Mouse (Mus musculus): ENCODE measurements around the gene A430005L14Rik. TPM values are rescaled to one million over a fixed set of nuclear protein-coding genes. Genes with fewer than 3 reads are reported as not detected.

Gene A430005L14Rik
- polyA plus RNA-seq, 1 experiment: 26.6 TPM

GRCm38 (mm10) chr4:153968063-153968462, 11.0 kb downstream of the A430005L14Rik start:
- peaks cover 28% of the 10 kb centered on the region for H3K36me3 ChIP-seq (ENCODE audit: control insufficient read depth, insufficient read depth, low read length)
- H3K4me1 ChIP-seq (ENCODE audit: control insufficient read depth, insufficient read depth, insufficient read length): no peaks in the 10 kb centered on the region
- WGBS: 92% methylated on average over 2 of the region's 2 CpGs
- TF ChIP-seq CTCF (IDR thresholded peaks at IDR 0.05; ENCODE audit: extremely low read depth, insufficient read depth, insufficient read length, insufficient replicate concordance): no peak
- no peak for TF ChIP-seq POLR2A (IDR thresholded peaks at IDR 0.05; ENCODE audit: low read depth, low read length)
- DNase-seq (ENCODE audit: low read depth in 1 of 2, low spot score in 2 of 2): no peak
- H3K4me3 ChIP-seq (ENCODE audit: extremely low read depth, insufficient read depth, insufficient read length): no peak overlapping the region
- no peak overlapping the region for H3K27ac ChIP-seq (ENCODE audit: insufficient read depth, low read length)
- H3K27me3 ChIP-seq (ENCODE audit: control insufficient read depth, insufficient read depth, low read length): no peaks in the 10 kb centered on the region

- H3K36me3 ChIP-seq (ENCODE audit: control insufficient read depth, insufficient read depth, low read length): peaks cover 13% of the 10 kb centered on the region
- peak within 1 kb of the TSS; percentile 51; the same call in 1 of the 2 replicates for H3K27ac ChIP-seq (ENCODE audit: insufficient read depth, low read length)
- H3K27me3 ChIP-seq (ENCODE audit: control insufficient read depth, insufficient read depth, low read length): no peaks in the 10 kb centered on the region
- TF ChIP-seq CTCF (IDR thresholded peaks at IDR 0.05; ENCODE audit: extremely low read depth, insufficient read depth, insufficient read length, insufficient replicate concordance): no peak
- H3K4me3 ChIP-seq (ENCODE audit: extremely low read depth, insufficient read depth, insufficient read length): peak within 1 kb of the TSS; percentile 98
- under 1% methylated on average over 68 of the region's 68 CpGs for WGBS
- peak; percentile 79 to 83 for DNase-seq (ENCODE audit: low read depth in 1 of 2, low spot score in 2 of 2)
- H3K4me1 ChIP-seq (ENCODE audit: control insufficient read depth, insufficient read depth, insufficient read length): peaks cover 6% of the 10 kb centered on the region; the same call in 1 of the 2 replicates
Measured at GRCm38 (mm10) chr4:153974431-153975291, 17.6 kb downstream of the A430005L14Rik start, which contains the start of the genes Dffb and Cep104. Dffb (minus strand) TSS chr4:153975126. Cep104 (plus strand) TSS chr4:153975194.

GRCm38 (mm10) chr4:153975292-153975662, 18.2 kb downstream of the A430005L14Rik start:
- 1% methylated on average over 33 of the region's 33 CpGs for WGBS
- DNase-seq (ENCODE audit: low read depth in 1 of 2, low spot score in 2 of 2): no peak
- peak overlapping the region; percentile 98 for H3K4me3 ChIP-seq (ENCODE audit: extremely low read depth, insufficient read depth, insufficient read length)
- TF ChIP-seq POLR2A (IDR thresholded peaks at IDR 0.05; ENCODE audit: low read depth, low read length) (no peak), CTCF (IDR thresholded peaks at IDR 0.05; ENCODE audit: extremely low read depth, insufficient read depth, insufficient read length, insufficient replicate concordance) (no peak)
- H3K27ac ChIP-seq (ENCODE audit: insufficient read depth, low read length): no peak overlapping the region
- peaks cover 6% of the 10 kb centered on the region; the same call in 1 of the 2 replicates for H3K4me1 ChIP-seq (ENCODE audit: control insufficient read depth, insufficient read depth, insufficient read length)
- peaks cover 8% of the 10 kb centered on the region for H3K36me3 ChIP-seq (ENCODE audit: control insufficient read depth, insufficient read depth, low read length)
- H3K27me3 ChIP-seq (ENCODE audit: control insufficient read depth, insufficient read depth, low read length): no peaks in the 10 kb centered on the region

- WGBS: 32% methylated on average over 6 of the region's 6 CpGs
- no peak for DNase-seq (ENCODE audit: low read depth in 1 of 2, low spot score in 2 of 2)
- Histone ChIP-seq H3K27ac (ENCODE audit: insufficient read depth, low read length) (no peak overlapping the region), H3K4me3 (ENCODE audit: extremely low read depth, insufficient read depth, insufficient read length) (no peak overlapping the region), H3K36me3 (ENCODE audit: control insufficient read depth, insufficient read depth, low read length) (peaks cover 7% of the 10 kb centered on the region), H3K4me1 (ENCODE audit: control insufficient read depth, insufficient read depth, insufficient read length) (peaks cover 6% of the 10 kb centered on the region; the same call in 1 of the 2 replicates), H3K27me3 (ENCODE audit: control insufficient read depth, insufficient read depth, low read length) (no peaks in the 10 kb centered on the region)
- TF ChIP-seq CTCF (IDR thresholded peaks at IDR 0.05; ENCODE audit: extremely low read depth, insufficient read depth, insufficient read length, insufficient replicate concordance) (no peak), POLR2A (IDR thresholded peaks at IDR 0.05; ENCODE audit: low read depth, low read length) (no peak)
Measured at GRCm38 (mm10) chr4:153975768-153976167, 18.7 kb downstream of the A430005L14Rik start.

- no peak overlapping the region for H3K4me3 ChIP-seq (ENCODE audit: extremely low read depth, insufficient read depth, insufficient read length)
- peaks cover 6% of the 10 kb centered on the region; the same call in 1 of the 2 replicates for H3K4me1 ChIP-seq (ENCODE audit: control insufficient read depth, insufficient read depth, insufficient read length)
- TF ChIP-seq CTCF (IDR thresholded peaks at IDR 0.05; ENCODE audit: extremely low read depth, insufficient read depth, insufficient read length, insufficient replicate concordance) (no peak), POLR2A (IDR thresholded peaks at IDR 0.05; ENCODE audit: low read depth, low read length) (no peak)
- 0 out of 2 replicates have a peak overlapping the region, but pooled peaks have one; percentile 4 for H3K27ac ChIP-seq (ENCODE audit: insufficient read depth, low read length)
- DNase-seq (ENCODE audit: low read depth in 1 of 2, low spot score in 2 of 2): peak in 1 of 2 experiments; percentile 60
- WGBS: 28% methylated on average over 10 of the region's 10 CpGs
- H3K36me3 ChIP-seq (ENCODE audit: control insufficient read depth, insufficient read depth, low read length): peaks cover 15% of the 10 kb centered on the region
- H3K27me3 ChIP-seq (ENCODE audit: control insufficient read depth, insufficient read depth, low read length): no peaks in the 10 kb centered on the region
Measured at GRCm38 (mm10) chr4:153979243-153979642, 22.2 kb downstream of the A430005L14Rik start.

- DNase-seq (ENCODE audit: low read depth in 1 of 2, low spot score in 2 of 2): no peak
- Histone ChIP-seq H3K4me3 (ENCODE audit: extremely low read depth, insufficient read depth, insufficient read length) (no peak overlapping the region), H3K4me1 (ENCODE audit: control insufficient read depth, insufficient read depth, insufficient read length) (peaks cover 6% of the 10 kb centered on the region; the same call in 1 of the 2 replicates), H3K36me3 (ENCODE audit: control insufficient read depth, insufficient read depth, low read length) (peaks cover 25% of the 10 kb centered on the region), H3K27ac (ENCODE audit: insufficient read depth, low read length) (no peak overlapping the region), H3K27me3 (ENCODE audit: control insufficient read depth, insufficient read depth, low read length) (no peaks in the 10 kb centered on the region)
- no peak for TF ChIP-seq CTCF (IDR thresholded peaks at IDR 0.05; ENCODE audit: extremely low read depth, insufficient read depth, insufficient read length, insufficient replicate concordance)
- TF ChIP-seq POLR2A (IDR thresholded peaks at IDR 0.05; ENCODE audit: low read depth, low read length): no peak
- 95% methylated on average over 11 of the region's 11 CpGs for WGBS
Measured at GRCm38 (mm10) chr4:153980470-153980869, 23.4 kb downstream of the A430005L14Rik start.

Data from spleen, adult 2 months (tissue).